ENCODE assay signal across 22 mouse cellular contexts in the genomic region with DNA sequence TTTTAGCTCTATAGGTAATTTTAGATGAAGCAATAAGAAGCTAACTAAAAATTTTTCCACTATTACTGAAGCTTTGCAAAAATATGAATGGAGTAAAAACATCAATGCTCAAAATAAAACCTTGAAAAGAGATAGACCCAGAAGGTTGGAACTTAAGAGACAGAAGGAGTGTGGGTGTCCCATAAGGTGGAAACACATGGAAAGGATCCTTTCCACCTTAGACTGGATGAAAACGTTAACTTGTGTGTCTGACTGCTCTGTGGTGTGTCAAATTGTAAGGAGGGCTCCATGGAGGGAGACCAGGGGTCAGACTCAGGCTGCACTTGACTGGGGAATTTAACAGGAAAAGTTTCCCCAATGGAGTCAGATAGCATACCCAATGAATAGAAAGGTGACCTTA.
DNase-seq lines count a peak whose midpoint lies in the region; ATAC-seq lines count a peak whose summit lies in the region.
"Had no signal": no experiment of that assay in that cellular context is flagged by ENCODE, and none has a peak within 500 bp of the region (broad histone marks: within the 10 kb centered on the region; RNA-seq: fewer than 3 reads in every experiment).

No protein-coding gene starts in this region.

- peak; percentile 8 for DNase-seq in right cerebral cortex, adult 18-20 months
- DNase-seq in right cerebral cortex, postnatal 14 days = no peak
- peak; percentile 29 for DNase-seq in layer of hippocampus, adult 9-11 months
- DNase-seq in left cerebral cortex, postnatal 25 days (ENCODE audit: low spot score in 2 of 2) = peak; percentile 42 to 75
- DNase-seq in ovary, postnatal 14 days (ENCODE audit: low spot score) = no peak
- no peak for DNase-seq in kidney, postnatal 36 days
- DNase-seq: cerebellum, adult 8-10 months; gastrocnemius, adult 2 months; heart, postnatal 14 days; kidney, adult 8-10 months; kidney, postnatal 4 days; lung, adult 2 months; midbrain, embryonic 14.5 days; spleen, adult 18-20 months had no signal

- no peaks in the 10 kb centered on the region for H3K27me3 ChIP-seq in forebrain, embryonic 13.5 days
- H3K27me3 ChIP-seq: heart, embryonic 12.5 days; hindbrain, embryonic 13.5 days; megakaryocyte, embryonic 14.5 days; neural tube, embryonic 15.5 days had no signal

- no peaks in the 10 kb centered on the region for H3K9me3 ChIP-seq in forebrain, embryonic 13.5 days (replicated peaks)
- H3K9me3 ChIP-seq: embryonic facial prominence, embryonic 10.5 days; hindbrain, embryonic 13.5 days; neural tube, embryonic 15.5 days had no signal

- H3K27ac ChIP-seq in forebrain, embryonic 13.5 days = no peak overlapping the region
- H3K27ac ChIP-seq: embryonic facial prominence, embryonic 10.5 days; gastrocnemius, adult 2 months; hindbrain, embryonic 13.5 days; neural tube, embryonic 15.5 days had no signal

- no peak for ATAC-seq in forebrain, embryonic 13.5 days

- no peak overlapping the region for H3K4me2 ChIP-seq in forebrain, embryonic 13.5 days
- H3K4me2 ChIP-seq: heart, embryonic 12.5 days; hindbrain, embryonic 13.5 days; liver, embryonic 11.5 days; neural tube, embryonic 15.5 days had no signal

- no peaks in the 10 kb centered on the region for H3K4me1 ChIP-seq in forebrain, embryonic 13.5 days
- H3K4me1 ChIP-seq: embryonic facial prominence, embryonic 10.5 days; heart, embryonic 12.5 days; megakaryocyte, embryonic 14.5 days; neural tube, embryonic 15.5 days had no signal

- WGBS in forebrain, embryonic 13.5 days = 68% methylated on average over 1 of the region's 1 CpGs

- intact Hi-C loops in left cerebral cortex, postnatal 25 days (cut with DNase I) = loop anchor here (10.0 kb wide), 3 partner anchors 169 to 1311 kb away; no protein-coding TSS in a partner anchor

- no peak overlapping the region for H3K4me3 ChIP-seq in forebrain, embryonic 13.5 days
- H3K4me3 ChIP-seq: embryonic facial prominence, embryonic 10.5 days; gastrocnemius, adult 2 months; heart, embryonic 12.5 days; hindbrain, embryonic 13.5 days; megakaryocyte, embryonic 14.5 days; myocyte; neural tube, embryonic 15.5 days had no signal

- H3K9ac ChIP-seq in forebrain, embryonic 13.5 days = no peak overlapping the region
- H3K9ac ChIP-seq: heart, embryonic 12.5 days; hindbrain, embryonic 13.5 days; neural tube, embryonic 15.5 days had no signal

- H3K36me3 ChIP-seq in forebrain, embryonic 13.5 days (ENCODE audit: poor library complexity, severe bottlenecking) = no peaks in the 10 kb centered on the region
- H3K36me3 ChIP-seq: embryonic facial prominence, embryonic 10.5 days; heart, embryonic 12.5 days; hindbrain, embryonic 13.5 days; neural tube, embryonic 15.5 days had no signal

Comparison
In these comparisons a context has a peak if more than half of its experiments do, and no peak if none do; other contexts are left out.
1. DNase-seq: peak in right cerebral cortex, adult 18-20 months (single experiment), layer of hippocampus, adult 9-11 months (single experiment) and left cerebral cortex, postnatal 25 days (2 of 2); none in right cerebral cortex, postnatal 14 days (single experiment), ovary, postnatal 14 days (single experiment) and kidney, postnatal 36 days (0 of 2).